Mouse (Mus musculus) B cell, adult 2 months (primary cell): ENCODE results near the gene Olfr58.
"Not testable (repeated sequence)": the region's sequence is repeated elsewhere in the genome, so short reads cannot be mapped to it uniquely, and the experiment has no call there.

Experiments
- DNase-seq, 2 experiments: peaks; one replicate each; pipeline ENCODE4 v3.0.0; 2022

Gene Olfr58

GRCm38 (mm10) chr9:19779983-19780382 is at the start of gene Olfr58:
Gene Olfr58 (plus strand): TSS chr9:19780283.
- DNase-seq = no peak

- no peak for DNase-seq
Observed at GRCm38 (mm10) chr9:19769136-19769535, 10.9 kb upstream of the Olfr58 start.

GRCm38 (mm10) chr9:19769701-19770100 is 10.4 kb upstream of the Olfr58 start:
- no peak for DNase-seq

GRCm38 (mm10) chr9:19803000-19803399 is 22.9 kb downstream of the Olfr58 start:
- DNase-seq = no peak

GRCm38 (mm10) chr9:19804606-19805005 is 24.5 kb downstream of the Olfr58 start, which contains the start of gene Olfr859:
Gene Olfr859 (plus strand): TSS chr9:19804906.
- not testable (repeated sequence) for DNase-seq
